Mouse (Mus musculus) liver, embryonic 16.5 days (tissue): ENCODE results near the gene Gda. TPM values are rescaled to one million over a fixed set of nuclear protein-coding genes. Genes with fewer than 3 reads are reported as not detected.

Experiments
- ATAC-seq: fragments of 200-750 bp; cut with Nextera tagmentation; 2 replicates; pipeline ENCODE4 v1.8.0; 2017; ENCODE audit warnings: low read depth, mild to moderate bottlenecking, moderate number of reproducible peaks, moderate library complexity
- H3K27ac ChIP-seq: fragments of 300-500 bp; sonication (generic); 2 replicates; pipeline ENCODE4 v1.5.1; 2014; ENCODE audit warnings: mild to moderate bottlenecking, low read length
- H3K27me3 ChIP-seq: fragments of 300-500 bp; sonication (generic); 2 replicates; pipeline ENCODE4 v1.6.1; 2014; ENCODE audit warnings: low read depth, low read length, mixed read lengths; ENCODE audit not compliant: control insufficient read depth, insufficient read depth
- H3K36me3 ChIP-seq: fragments of 300-500 bp; sonication (generic); 2 replicates; pipeline ENCODE4 v1.6.1; 2014; ENCODE audit warnings: mild to moderate bottlenecking; ENCODE audit not compliant: control insufficient read depth, insufficient read depth
- H3K4me1 ChIP-seq: fragments of 300-500 bp; sonication (generic); 2 replicates; pipeline ENCODE4 v1.6.1; 2014; ENCODE audit warnings: low read depth, low read length, mixed read lengths; ENCODE audit not compliant: control insufficient read depth
- H3K4me2 ChIP-seq: fragments of 300-500 bp; sonication (generic); 2 replicates; pipeline ENCODE4 v1.6.1; 2014; ENCODE audit warnings: low read depth, low read length, mixed read lengths
- H3K4me3 ChIP-seq: fragments of 300-500 bp; sonication (generic); 2 replicates; pipeline ENCODE4 v1.5.1; 2014; ENCODE audit warnings: low read depth, mild to moderate bottlenecking, low read length
- H3K9ac ChIP-seq: fragments of 300-500 bp; sonication (generic); 2 replicates; pipeline ENCODE4 v1.6.1; 2014; ENCODE audit warnings: low read depth, low read length
- H3K9me3 ChIP-seq: fragments of 300-500 bp; sonication (generic); replicated peaks from 2 replicates; pipeline ENCODE4 v1.6.1; 2016; ENCODE audit warnings: low read length; ENCODE audit not compliant: control insufficient read depth
- WGBS: fragments of 180-500 bp; shearing (Covaris S2); extraction: QIAGEN DNeasy Blood & Tissue Kit; methylation state at CpG from one replicate; pipeline ENCODE4 v1.1.7; 2014; ENCODE audit not compliant: insufficient replicate concordance; 5-methylcytosine and 5-hydroxymethylcytosine counted together
- polyA plus RNA-seq: library from polyadenylated mRNA; unstranded; fragments of >200 nt; fragmentation: Nextera tagmentation; extraction: Ambion mirVana; gene quantifications from 2 replicates; pipeline ENCODE4 v1.2.1, GENCODE M21; 2015

The Gda gene
- polyA plus RNA-seq, 1 experiment from 2014 or later = 2.2 TPM

- peaks cover 11% of the 10 kb centered on the region for H3K27me3 ChIP-seq
These were observed 994 bp downstream of the Gda start for GRCm38 (mm10) chr19:21472121-21472780.

GRCm38 (mm10) chr19:21461221-21461960 lies 11.9 kb downstream of the Gda start:
- WGBS = 44% methylated on average over 5 of the region's 5 CpGs
- no peak overlapping the region for H3K27ac ChIP-seq
- no peaks in the 10 kb centered on the region for H3K36me3 ChIP-seq
- H3K27me3 ChIP-seq = no peaks in the 10 kb centered on the region
- H3K9me3 ChIP-seq = no peaks in the 10 kb centered on the region
- H3K4me2 ChIP-seq = no peak overlapping the region
- H3K4me1 ChIP-seq = no peaks in the 10 kb centered on the region
- ATAC-seq = peak; percentile 67
- no peak overlapping the region for H3K4me3 ChIP-seq
- no peak overlapping the region for H3K9ac ChIP-seq

More at GRCm38 (mm10) chr19:21472121-21472780, 994 bp downstream of the Gda start:
- Histone ChIP-seq H3K36me3 (no peaks in the 10 kb centered on the region), H3K9me3 (no peaks in the 10 kb centered on the region), H3K9ac (peak overlapping the region; percentile 20; the same call in 1 of the 2 replicates), H3K4me2 (peak overlapping the region; percentile 57), H3K4me3 (peak overlapping the region; percentile 53), H3K4me1 (no peaks in the 10 kb centered on the region), H3K27ac (no peak overlapping the region)
- ATAC-seq = peak; percentile 71
- WGBS = 2% methylated on average over 47 of the region's 48 CpGs

- ATAC-seq = no peak
- no peaks in the 10 kb centered on the region for H3K27me3 ChIP-seq
- 64% methylated on average over 4 of the region's 4 CpGs for WGBS
- no peak overlapping the region for H3K4me3 ChIP-seq
- H3K36me3 ChIP-seq = no peaks in the 10 kb centered on the region
- H3K4me2 ChIP-seq = no peak overlapping the region
- H3K27ac ChIP-seq = no peak overlapping the region
- H3K4me1 ChIP-seq = no peaks in the 10 kb centered on the region
- no peak overlapping the region for H3K9ac ChIP-seq
- H3K9me3 ChIP-seq = no peaks in the 10 kb centered on the region
These were observed 15.8 kb downstream of the Gda start for GRCm38 (mm10) chr19:21457461-21457860.

- Histone ChIP-seq H3K27me3 (no peaks in the 10 kb centered on the region), H3K27ac (peak overlapping the region; percentile 2; the same call in 1 of the 2 replicates), H3K9ac (no peak overlapping the region), H3K4me3 (no peak overlapping the region), H3K4me1 (no peaks in the 10 kb centered on the region), H3K36me3 (no peaks in the 10 kb centered on the region), H3K9me3 (no peaks in the 10 kb centered on the region), H3K4me2 (no peak overlapping the region)
- WGBS = 16% methylated on average over 3 of the region's 3 CpGs
- ATAC-seq = no peak
These were observed 31.5 kb downstream of the Gda start for GRCm38 (mm10) chr19:21441787-21442186.

GRCm38 (mm10) chr19:21440841-21441240 lies 32.4 kb downstream of the Gda start:
- WGBS = 40% methylated on average over 6 of the region's 6 CpGs
- H3K4me1 ChIP-seq = no peaks in the 10 kb centered on the region
- no peak overlapping the region for H3K4me3 ChIP-seq
- ATAC-seq = no peak
- no peaks in the 10 kb centered on the region for H3K36me3 ChIP-seq
- H3K4me2 ChIP-seq = no peak overlapping the region
- no peak overlapping the region for H3K9ac ChIP-seq
- no peak overlapping the region for H3K27ac ChIP-seq
- H3K27me3 ChIP-seq = no peaks in the 10 kb centered on the region
- no peaks in the 10 kb centered on the region for H3K9me3 ChIP-seq

GRCm38 (mm10) chr19:21439141-21439737 lies 34.0 kb downstream of the Gda start:
- Histone ChIP-seq H3K9ac (no peak overlapping the region), H3K36me3 (no peaks in the 10 kb centered on the region), H3K4me3 (no peak overlapping the region), H3K27ac (no peak overlapping the region), H3K4me2 (no peak overlapping the region), H3K4me1 (no peaks in the 10 kb centered on the region), H3K27me3 (no peaks in the 10 kb centered on the region), H3K9me3 (no peaks in the 10 kb centered on the region)
- no peak for ATAC-seq
- 33% methylated on average over 3 of the region's 3 CpGs for WGBS

GRCm38 (mm10) chr19:21436566-21436965 lies 36.7 kb downstream of the Gda start:
- WGBS = 17% methylated on average over 3 of the region's 3 CpGs
- H3K4me3 ChIP-seq = no peak overlapping the region
- H3K27ac ChIP-seq = no peak overlapping the region
- no peaks in the 10 kb centered on the region for H3K4me1 ChIP-seq
- no peaks in the 10 kb centered on the region for H3K36me3 ChIP-seq
- H3K27me3 ChIP-seq = no peaks in the 10 kb centered on the region
- no peaks in the 10 kb centered on the region for H3K9me3 ChIP-seq
- ATAC-seq = peak; percentile 41; the same call in 1 of the 2 replicates
- no peak overlapping the region for H3K9ac ChIP-seq
- H3K4me2 ChIP-seq = no peak overlapping the region

- Histone ChIP-seq H3K4me1 (no peaks in the 10 kb centered on the region), H3K4me3 (no peak overlapping the region), H3K27ac (no peak overlapping the region), H3K9me3 (no peaks in the 10 kb centered on the region), H3K36me3 (no peaks in the 10 kb centered on the region), H3K27me3 (no peaks in the 10 kb centered on the region), H3K9ac (no peak overlapping the region), H3K4me2 (no peak overlapping the region)
- 65% methylated on average over 4 of the region's 4 CpGs for WGBS
- ATAC-seq = no peak
These were observed 39.9 kb downstream of the Gda start for GRCm38 (mm10) chr19:21433348-21433747.

- Histone ChIP-seq H3K9me3 (no peaks in the 10 kb centered on the region), H3K27ac (no peak overlapping the region), H3K4me1 (no peaks in the 10 kb centered on the region), H3K4me2 (no peak overlapping the region), H3K9ac (no peak overlapping the region), H3K4me3 (no peak overlapping the region), H3K36me3 (no peaks in the 10 kb centered on the region), H3K27me3 (no peaks in the 10 kb centered on the region)
- 52% methylated on average over 2 of the region's 2 CpGs for WGBS
- no peak for ATAC-seq
These were observed 40.4 kb downstream of the Gda start for GRCm38 (mm10) chr19:21432879-21433278.
